Mouse (Mus musculus): ENCODE results near the gene Khdrbs1.

Gene Khdrbs1

GRCm38 (mm10) chr4:129672083-129672877 lies 69.8 kb downstream of the Khdrbs1 start, which contains the start of gene Kpna6:
Gene Kpna6, minus strand, starts transcription at chr4:129672767.
- DNase-seq: peak; percentile 87

DNA sequence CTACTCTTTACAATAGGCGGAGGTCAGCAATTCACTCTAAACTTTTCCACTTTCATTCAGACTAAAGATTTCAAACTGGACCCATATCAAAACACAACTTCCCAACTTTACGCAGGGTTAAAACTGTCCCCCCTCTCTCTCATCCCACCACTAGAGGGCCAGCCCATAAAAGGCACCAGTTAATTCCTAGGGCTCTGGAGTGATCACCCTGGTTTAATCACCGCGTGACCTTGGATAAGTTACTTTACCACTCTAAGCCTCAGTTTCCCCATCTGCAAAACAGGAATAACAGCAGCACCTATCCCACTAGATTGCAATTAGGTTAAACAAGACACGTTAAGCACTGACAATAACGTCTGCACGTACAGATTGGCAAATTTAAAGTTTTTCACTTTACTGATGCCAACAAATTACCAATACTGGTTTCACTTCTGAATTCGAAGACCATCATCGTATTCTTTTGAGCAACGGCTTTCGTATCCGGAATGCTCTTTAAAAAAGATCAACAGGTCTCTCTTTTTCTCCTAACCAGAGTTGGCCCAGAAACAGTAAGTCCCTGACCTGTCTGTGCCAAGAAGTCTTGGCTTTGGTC lies 70.5 kb downstream of the Khdrbs1 start:
- DNase-seq: peak; percentile 58

- DNase-seq: no peak
These were observed 79.8 kb downstream of the Khdrbs1 start for GRCm38 (mm10) chr4:129662255-129662813.

DNA sequence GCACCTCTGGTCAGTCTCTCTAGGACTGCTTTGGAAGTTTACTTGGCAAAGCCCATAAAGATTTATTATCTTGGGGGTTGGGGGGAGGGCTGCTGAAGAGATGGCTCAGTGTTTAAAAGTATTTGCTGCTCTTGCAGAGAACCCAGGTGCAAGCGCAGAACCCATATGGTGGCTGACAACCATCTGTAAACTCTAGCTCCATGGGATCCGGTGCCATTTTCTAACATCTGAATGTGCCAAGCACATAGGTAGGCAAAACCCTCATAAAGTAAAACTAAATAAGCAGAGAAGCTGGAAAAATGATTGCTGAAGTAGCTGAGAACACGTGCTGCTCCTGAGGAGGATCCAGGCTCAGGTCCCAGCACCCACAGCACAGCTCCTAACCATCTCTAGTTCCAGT lies 80.5 kb downstream of the Khdrbs1 start:
- DNase-seq: no peak

- DNase-seq: no peak
These were observed 87.3 kb downstream of the Khdrbs1 start for GRCm38 (mm10) chr4:129654770-129655169.
